Mouse (Mus musculus): Measurements from ENCODE around the gene Nemp1. TPM values are rescaled to one million over a fixed set of nuclear protein-coding genes. Genes with fewer than 3 reads are reported as not detected.
A peak's percentile ranks its signal among the peaks of the same experiment; 100 is the strongest.

Gene Nemp1
- total RNA-seq, 1 experiment: 23.6 TPM

DNA sequence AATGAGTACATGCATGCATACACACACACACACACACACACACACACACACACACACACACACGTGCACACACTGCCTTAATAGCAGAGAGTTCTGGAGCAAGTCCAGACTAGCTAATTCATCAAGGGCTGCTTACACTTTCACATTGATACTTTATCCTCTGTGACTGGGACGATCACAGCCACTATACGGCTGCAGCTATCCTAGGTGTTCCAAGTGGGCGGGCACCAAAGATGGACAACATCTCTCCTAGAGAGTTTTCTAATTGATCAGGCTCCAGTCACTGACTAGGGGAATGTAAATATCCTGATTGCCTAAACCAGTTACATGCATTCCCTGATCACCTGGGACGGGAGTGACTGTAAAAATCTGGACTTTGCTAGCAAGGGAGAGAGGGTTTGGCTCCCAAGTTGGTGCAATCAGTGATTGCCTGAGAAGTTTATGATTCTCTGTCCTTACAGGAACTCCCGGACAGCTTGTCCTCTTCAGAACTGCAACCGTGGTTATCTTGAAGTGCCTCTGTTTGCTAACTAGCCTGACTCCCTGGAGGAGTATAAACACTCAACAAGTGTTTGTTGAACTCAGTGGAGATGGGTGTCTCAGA is 33.9 kb upstream of the Nemp1 start:
- no peak for TF ChIP-seq ZNF384 (IDR thresholded peaks at IDR 0.05; ENCODE audit: low read depth, low read length)
- no peak for TF ChIP-seq ZC3H11A (IDR thresholded peaks at IDR 0.05; ENCODE audit: borderline replicate concordance, low read depth, low read length)
- no peak for TF ChIP-seq CHD2 (IDR thresholded peaks at IDR 0.05; ENCODE audit: low read depth, low read length)
- no peak for TF ChIP-seq HCFC1 (IDR thresholded peaks at IDR 0.05; ENCODE audit: borderline replicate concordance, insufficient read depth, low read length)
- TF ChIP-seq MAFK (IDR thresholded peaks at IDR 0.05; ENCODE audit: insufficient read depth, low read depth, low read length): no peak
- no peak for DNase-seq (ENCODE audit: low read depth, low spot score)
- H3K4me3 ChIP-seq (ENCODE audit: insufficient read depth in 1 of 2, low read depth in 1 of 2, low read length in 2 of 2, poor library complexity in 1 of 2, severe bottlenecking in 1 of 2): no peak overlapping the region
- in situ Hi-C loops (cut with MboI; ENCODE audit: low sequenced_read_pairs in 2 of 2, unreplicated experiment in 2 of 2): loop anchor here in 1 of 2 experiments (5.0 kb wide), 1 partner anchor 65 kb away; no protein-coding TSS in a partner anchor
- H3K36me3 ChIP-seq (ENCODE audit: control insufficient read depth, insufficient read depth, low read length, poor library complexity, severe bottlenecking): no peaks in the 10 kb centered on the region
- H3K9me3 ChIP-seq (ENCODE audit: control insufficient read depth, insufficient read depth, low read depth, low read length): no peaks in the 10 kb centered on the region
- H3K4me1 ChIP-seq (ENCODE audit: control insufficient read depth in 2 of 2, insufficient read depth in 2 of 2, low read length in 2 of 2, poor library complexity in 1 of 2): no peaks in the 10 kb centered on the region
- no peak overlapping the region for H3K9ac ChIP-seq (ENCODE audit: insufficient read depth, low read depth, low read length, poor library complexity, severe bottlenecking)
- H3K27ac ChIP-seq (ENCODE audit: insufficient read depth, low read depth, low read length, poor library complexity, severe bottlenecking): no peak overlapping the region

DNA sequence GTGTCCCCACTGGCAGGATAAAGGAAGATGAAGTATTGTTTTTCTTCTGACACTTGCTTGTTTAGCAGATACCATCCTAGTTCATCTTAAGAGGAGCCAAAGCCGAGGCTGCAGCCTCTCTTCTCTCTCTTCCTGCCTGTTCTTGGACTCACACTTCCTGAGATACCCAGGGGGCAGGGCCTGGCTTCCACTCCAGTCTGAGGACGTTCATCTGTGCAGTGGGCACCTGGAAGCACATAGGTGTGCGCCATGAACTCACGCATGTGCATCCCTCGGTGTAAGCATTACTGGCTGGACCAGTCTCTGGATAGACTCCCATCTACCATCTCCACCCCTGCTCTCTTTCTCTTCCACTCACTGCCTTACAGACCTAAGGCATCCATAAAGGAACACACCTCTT is 26.3 kb upstream of the Nemp1 start:
- in situ Hi-C loops (cut with MboI; ENCODE audit: low sequenced_read_pairs in 2 of 2, unreplicated experiment in 2 of 2): no loop called here
- Histone ChIP-seq H3K4me1 (ENCODE audit: control insufficient read depth in 2 of 2, insufficient read depth in 2 of 2, low read length in 2 of 2, poor library complexity in 1 of 2) (peaks cover 0 to 14% of the 10 kb centered on the region in 2 experiments; a peak in 2 of 4 replicates), H3K27ac (ENCODE audit: insufficient read depth, low read depth, low read length, poor library complexity, severe bottlenecking) (no peak overlapping the region), H3K4me3 (ENCODE audit: insufficient read depth in 1 of 2, low read depth in 1 of 2, low read length in 2 of 2, poor library complexity in 1 of 2, severe bottlenecking in 1 of 2) (no peak overlapping the region), H3K9ac (ENCODE audit: insufficient read depth, low read depth, low read length, poor library complexity, severe bottlenecking) (no peak overlapping the region), H3K36me3 (ENCODE audit: control insufficient read depth, insufficient read depth, low read length, poor library complexity, severe bottlenecking) (no peaks in the 10 kb centered on the region), H3K9me3 (ENCODE audit: control insufficient read depth, insufficient read depth, low read depth, low read length) (no peaks in the 10 kb centered on the region)
- no peak for TF ChIP-seq MAFK (IDR thresholded peaks at IDR 0.05; ENCODE audit: insufficient read depth, low read depth, low read length)
- TF ChIP-seq ZC3H11A (IDR thresholded peaks at IDR 0.05; ENCODE audit: borderline replicate concordance, low read depth, low read length): no peak
- no peak for DNase-seq (ENCODE audit: low read depth, low spot score)

DNA sequence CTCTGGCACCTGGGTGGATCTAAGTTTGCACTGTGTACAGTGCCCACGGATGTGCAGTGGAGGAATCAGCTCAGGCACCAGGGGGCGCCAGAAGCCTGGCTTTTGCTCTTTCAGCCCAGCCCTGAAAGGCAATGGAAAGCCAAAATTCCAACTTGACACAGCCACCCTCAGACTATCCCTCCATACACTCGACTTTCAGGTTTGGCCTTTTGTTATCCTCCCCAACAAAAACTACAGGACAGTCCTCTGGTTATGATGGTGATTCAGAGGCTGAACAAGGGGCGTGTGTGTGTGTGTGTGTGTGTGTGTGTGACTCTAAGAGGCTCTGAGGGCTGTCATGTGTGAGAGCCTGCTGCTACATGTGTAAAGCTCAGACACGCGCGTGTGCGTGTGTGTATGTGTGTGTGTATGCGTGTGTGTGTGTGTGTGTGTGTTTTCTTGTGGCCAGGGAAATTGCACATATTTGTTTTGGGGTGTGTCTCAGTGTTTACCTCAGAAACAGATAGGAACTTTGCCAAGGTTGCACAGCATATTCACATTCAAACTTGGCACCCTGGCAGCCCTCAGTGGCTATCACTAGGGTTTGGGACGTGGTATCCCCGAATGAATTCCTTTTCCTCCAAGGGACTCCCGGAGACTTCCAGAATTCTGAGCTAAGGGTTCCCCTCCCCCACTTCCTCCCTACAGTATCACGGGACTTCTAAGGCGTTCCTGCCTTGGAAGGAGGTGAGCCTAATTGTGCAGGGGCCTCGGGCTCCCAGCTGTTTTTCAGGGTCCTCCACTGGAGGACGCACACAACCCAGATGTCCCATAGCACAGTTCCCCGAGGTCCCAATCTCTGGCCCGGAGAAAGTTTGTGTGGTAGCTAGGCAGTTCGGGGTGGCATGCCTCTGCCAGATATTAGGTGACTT is 24.6 kb upstream of the Nemp1 start:
- in situ Hi-C loops (cut with MboI; ENCODE audit: low sequenced_read_pairs in 2 of 2, unreplicated experiment in 2 of 2): no loop called here
- peak overlapping the region; percentile 59 for H3K9ac ChIP-seq (ENCODE audit: insufficient read depth, low read depth, low read length, poor library complexity, severe bottlenecking)
- H3K36me3 ChIP-seq (ENCODE audit: control insufficient read depth, insufficient read depth, low read length, poor library complexity, severe bottlenecking): no peaks in the 10 kb centered on the region
- no peak for DNase-seq (ENCODE audit: low read depth, low spot score)
- no peaks in the 10 kb centered on the region for H3K9me3 ChIP-seq (ENCODE audit: control insufficient read depth, insufficient read depth, low read depth, low read length)
- H3K27ac ChIP-seq (ENCODE audit: insufficient read depth, low read depth, low read length, poor library complexity, severe bottlenecking): no peak overlapping the region
- H3K4me1 ChIP-seq (ENCODE audit: control insufficient read depth in 2 of 2, insufficient read depth in 2 of 2, low read length in 2 of 2, poor library complexity in 1 of 2): peaks cover 0 to 14% of the 10 kb centered on the region in 2 experiments; a peak in 2 of 4 replicates
- peak overlapping the region; percentile 70 to 80; a peak in 3 of 4 replicates for H3K4me3 ChIP-seq (ENCODE audit: insufficient read depth in 1 of 2, low read depth in 1 of 2, low read length in 2 of 2, poor library complexity in 1 of 2, severe bottlenecking in 1 of 2)
- TF ChIP-seq ZC3H11A (IDR thresholded peaks at IDR 0.05; ENCODE audit: borderline replicate concordance, low read depth, low read length): peak; percentile 88
- TF ChIP-seq ZNF384 (IDR thresholded peaks at IDR 0.05; ENCODE audit: low read depth, low read length): no peak

GRCm38 (mm10) chr10:127642772-127643552 is 23.7 kb upstream of the Nemp1 start, which contains the start of gene Stat6:
Gene Stat6 (plus strand): TSS chr10:127642986.
- Histone ChIP-seq H3K4me3 (ENCODE audit: insufficient read depth in 1 of 2, low read depth in 1 of 2, low read length in 2 of 2, poor library complexity in 1 of 2, severe bottlenecking in 1 of 2) (peak within 1 kb of the TSS; percentile 70 to 80), H3K4me1 (ENCODE audit: control insufficient read depth in 2 of 2, insufficient read depth in 2 of 2, low read length in 2 of 2, poor library complexity in 1 of 2) (peaks cover 0 to 14% of the 10 kb centered on the region in 2 experiments; a peak in 2 of 4 replicates), H3K36me3 (ENCODE audit: control insufficient read depth, insufficient read depth, low read length, poor library complexity, severe bottlenecking) (no peaks in the 10 kb centered on the region), H3K9ac (ENCODE audit: insufficient read depth, low read depth, low read length, poor library complexity, severe bottlenecking) (peak within 1 kb of the TSS; percentile 59), H3K27ac (ENCODE audit: insufficient read depth, low read depth, low read length, poor library complexity, severe bottlenecking) (no peak within 1 kb of the TSS), H3K9me3 (ENCODE audit: control insufficient read depth, insufficient read depth, low read depth, low read length) (no peaks in the 10 kb centered on the region)
- TF ChIP-seq ZNF384 (IDR thresholded peaks at IDR 0.05; ENCODE audit: low read depth, low read length): no peak
- no peak for TF ChIP-seq CHD2 (IDR thresholded peaks at IDR 0.05; ENCODE audit: low read depth, low read length)
- TF ChIP-seq MAFK (IDR thresholded peaks at IDR 0.05; ENCODE audit: insufficient read depth, low read depth, low read length): no peak
- TF ChIP-seq HCFC1 (IDR thresholded peaks at IDR 0.05; ENCODE audit: borderline replicate concordance, insufficient read depth, low read length): no peak
- in situ Hi-C loops (cut with MboI; ENCODE audit: low sequenced_read_pairs in 2 of 2, unreplicated experiment in 2 of 2): no loop called here
- DNase-seq (ENCODE audit: low read depth, low spot score): no peak
